16 mouse cellular contexts compared by ENCODE assay signal in genomic region chr11:101134217-101134865, GRCm38 (mm10). TPM values are rescaled to one million over a fixed set of nuclear protein-coding genes. Genes with fewer than 3 reads are reported as not detected.
DNase-seq lines count a peak whose midpoint lies in the region; ATAC-seq and TF ChIP-seq lines count a peak whose summit lies in the region.
"Had no signal": no experiment of that assay in that cellular context is flagged by ENCODE, and none has a peak within 500 bp of the region (broad histone marks: within the 10 kb centered on the region; RNA-seq: fewer than 3 reads in every experiment).

No protein-coding gene starts in this region.

- peaks cover 3% of the 10 kb centered on the region; the same call in 1 of the 2 replicates for H3K4me1 ChIP-seq in kidney, adult 2 months (ENCODE audit: control insufficient read depth, insufficient read depth, low read length)
- H3K4me1 ChIP-seq in kidney, embryonic 14.5 days (ENCODE audit: control insufficient read depth, insufficient read depth, low read length): peaks cover 3% of the 10 kb centered on the region

- no peak overlapping the region for H3K27ac ChIP-seq in kidney, adult 2 months (ENCODE audit: insufficient read depth, low read depth, low read length)
- H3K27ac ChIP-seq in kidney, embryonic 14.5 days (ENCODE audit: low read depth, low read length): no peak overlapping the region
- H3K27ac ChIP-seq: hindbrain, embryonic 10.5 days; kidney, postnatal 0 days; liver, embryonic 14.5 days had no signal

- H3K27me3 ChIP-seq in kidney, adult 2 months (replicated peaks; ENCODE audit: control insufficient read depth, insufficient read depth, low read length): no peaks in the 10 kb centered on the region
- no peaks in the 10 kb centered on the region for H3K27me3 ChIP-seq in kidney, embryonic 14.5 days (ENCODE audit: control insufficient read depth, insufficient read depth, low read length)
- H3K27me3 ChIP-seq: Patski had no signal

- no peak for TF ChIP-seq POLR2A in kidney, adult 2 months (IDR thresholded peaks at IDR 0.05; ENCODE audit: low read depth, low read length)

- peak; percentile 27 to 57 for DNase-seq in cerebellum, postnatal 25 days
- no peak for DNase-seq in cerebellum, adult 11 months
- DNase-seq in kidney, adult 2 months: peak; percentile 32
- peak; percentile 58 for DNase-seq in retina, postnatal 1 day
- no peak for DNase-seq in retina, embryonic 14.5 days (ENCODE audit: low spot score)
- DNase-seq in thymus, postnatal 36 days: no peak
- DNase-seq: B cell, adult 2 months; right cerebral cortex, postnatal 14 days had no signal

- no peak overlapping the region for H3K4me2 ChIP-seq in kidney, embryonic 14.5 days (replicated peaks; ENCODE audit: low read depth, low read length)

- no peak for TF ChIP-seq CTCF in kidney, adult 2 months (conservative IDR thresholded peaks at IDR 0.05; ENCODE audit: insufficient read depth, insufficient read length, low read depth, low read length)

- H3K36me3 ChIP-seq in kidney, adult 2 months (ENCODE audit: control insufficient read depth, insufficient read depth, low read length): no peaks in the 10 kb centered on the region
- no peaks in the 10 kb centered on the region for H3K36me3 ChIP-seq in kidney, embryonic 14.5 days (ENCODE audit: control insufficient read depth, insufficient read depth, low read length)
- H3K36me3 ChIP-seq: hindbrain, embryonic 10.5 days had no signal

- peaks cover 3% of the 10 kb centered on the region; the same call in 1 of the 2 replicates for H3K9me3 ChIP-seq in kidney, embryonic 14.5 days (ENCODE audit: control insufficient read depth, low read length)

- no peak overlapping the region for H3K4me3 ChIP-seq in kidney, adult 2 months (ENCODE audit: insufficient read depth, low read depth, low read length)
- H3K4me3 ChIP-seq in kidney, embryonic 14.5 days (ENCODE audit: low read length): no peak overlapping the region
- H3K4me3 ChIP-seq: hindbrain, embryonic 10.5 days had no signal

- H3K9ac ChIP-seq in kidney, embryonic 14.5 days (ENCODE audit: low read depth, low read length): no peak overlapping the region
- H3K9ac ChIP-seq: liver, embryonic 14.5 days had no signal

- WGBS in kidney, adult 2 months: 54% methylated on average over 13 of the region's 13 CpGs
- WGBS in kidney, embryonic 14.5 days: 66% methylated on average over 13 of the region's 13 CpGs

- no peak for ATAC-seq in kidney, embryonic 14.5 days (ENCODE audit: low FRiP score, low TSS enrichment)
- ATAC-seq in frontal cortex, adult (ENCODE audit: low TSS enrichment): no peak
- ATAC-seq: forebrain, embryonic 14.5 days; inflammation-experienced regulatory T-cells, adult 6 months; Patski had no signal

RNA-seq across cellular contexts. Expression of gene Tubg1, which starts 14.6 kb away (rescaled TPM):
- 14.1 and 19.2 TPM in 2 replicates for polyA plus RNA-seq in kidney, adult 2 months (2012; rRNA removed)
- 81.9 and 95.4 TPM in 2 replicates for polyA plus RNA-seq in kidney, embryonic 14.5 days (2014; fragmentation: Nextera tagmentation; extraction: Ambion mirVana)

RNA-seq across cellular contexts. Expression of gene Retreg3, which starts 14.6 kb away (rescaled TPM):
- polyA plus RNA-seq in kidney, adult 2 months (2012; rRNA removed): 60.0 and 65.2 TPM in 2 replicates
- 10.5 and 14.0 TPM in 2 replicates for polyA plus RNA-seq in kidney, embryonic 14.5 days (2014; fragmentation: Nextera tagmentation; extraction: Ambion mirVana)

RNA-seq across cellular contexts. Expression of gene Tubg2, which starts 21.4 kb away (rescaled TPM):
- polyA plus RNA-seq in kidney, adult 2 months (2012; rRNA removed): 1.4 and 1.8 TPM in 2 replicates
- polyA plus RNA-seq in kidney, embryonic 14.5 days (2014; fragmentation: Nextera tagmentation; extraction: Ambion mirVana): 3.7 and 4.5 TPM in 2 replicates

RNA-seq across cellular contexts. Expression of gene Cntnap1, which starts 36.0 kb away (rescaled TPM):
- 3.4 and 3.6 TPM in 2 replicates for polyA plus RNA-seq in kidney, adult 2 months (2012; rRNA removed)
- polyA plus RNA-seq in kidney, embryonic 14.5 days (2014; fragmentation: Nextera tagmentation; extraction: Ambion mirVana): 1.7 and 2.1 TPM in 2 replicates

RNA-seq across cellular contexts. Expression of gene Plekhh3, which starts 36.8 kb away (rescaled TPM):
- 19.3 and 22.7 TPM in 2 replicates for polyA plus RNA-seq in kidney, adult 2 months (2012; rRNA removed)
- 17.0 and 17.9 TPM in 2 replicates for polyA plus RNA-seq in kidney, embryonic 14.5 days (2014; fragmentation: Nextera tagmentation; extraction: Ambion mirVana)
- polyA plus RNA-seq: inflammation-experienced regulatory T-cells, adult 6 months had no signal

Comparison
In these comparisons a context has a peak if more than half of its experiments do, and no peak if none do; other contexts are left out.
1. DNase-seq: peak in cerebellum, postnatal 25 days (2 of 2), kidney, adult 2 months (single experiment) and retina, postnatal 1 day (single experiment); none in cerebellum, adult 11 months (single experiment), retina, embryonic 14.5 days (single experiment) and thymus, postnatal 36 days (0 of 2).